Mouse (Mus musculus) bone marrow macrophage, adult 2 months (primary cell): Measurements from ENCODE around the gene Wfdc1.

ENCODE experiments used
- CTCF ChIP-seq: IDR thresholded peaks from 2 replicates; pipeline ENCODE4 v1.5.1; 2012; ENCODE audit warnings: low read depth, mild to moderate bottlenecking, low read length, moderate library complexity
- POLR2A ChIP-seq: IDR thresholded peaks from 2 replicates; pipeline ENCODE4 v1.6.1; 2012; ENCODE audit warnings: mild to moderate bottlenecking, low read depth, low read length, borderline replicate concordance

- TF ChIP-seq CTCF: peak; percentile 76
- no peak for TF ChIP-seq POLR2A
These were observed 51.6 kb downstream of the Wfdc1 start for GRCm38 (mm10) chr8:119717765-119718164.
